Mouse (Mus musculus): Measurements from ENCODE around the gene Rsrc1. TPM values are rescaled to one million over a fixed set of nuclear protein-coding genes. Genes with fewer than 3 reads are reported as not detected.
A peak's percentile ranks its signal among the peaks of the same experiment; 100 is the strongest.

Rsrc1 gene
- polyA plus RNA-seq, 1 experiment from 2014 or later = 48.2 TPM

GRCm38 (mm10) chr3:67352763-67353149, 371.6 kb downstream of the Rsrc1 start:
- Histone ChIP-seq H3K4me1 (no peaks in the 10 kb centered on the region), H3K27ac (no peak overlapping the region), H3K9ac (no peak overlapping the region), H3K9me3 (no peaks in the 10 kb centered on the region), H3K4me2 (replicated peaks) (no peak overlapping the region), H3K27me3 (no peaks in the 10 kb centered on the region), H3K4me3 (no peak overlapping the region), H3K36me3 (no peaks in the 10 kb centered on the region)
- WGBS = 94% methylated on average over 3 of the region's 3 CpGs
- no peak for ATAC-seq (ENCODE audit: insufficient number of reproducible peaks, insufficient read depth, low FRiP score, low TSS enrichment)

GRCm38 (mm10) chr3:67358376-67358775, 377.2 kb downstream of the Rsrc1 start:
- 87% methylated on average over 7 of the region's 7 CpGs for WGBS
- Histone ChIP-seq H3K27me3 (no peaks in the 10 kb centered on the region), H3K4me1 (no peaks in the 10 kb centered on the region), H3K9me3 (no peaks in the 10 kb centered on the region), H3K4me2 (replicated peaks) (no peak overlapping the region), H3K36me3 (no peaks in the 10 kb centered on the region), H3K9ac (no peak overlapping the region), H3K27ac (no peak overlapping the region), H3K4me3 (no peak overlapping the region)
- ATAC-seq (ENCODE audit: insufficient number of reproducible peaks, insufficient read depth, low FRiP score, low TSS enrichment) = no peak

- Histone ChIP-seq H3K9me3 (no peaks in the 10 kb centered on the region), H3K36me3 (no peaks in the 10 kb centered on the region), H3K9ac (no peak overlapping the region), H3K4me2 (replicated peaks) (no peak overlapping the region), H3K27ac (no peak overlapping the region), H3K27me3 (no peaks in the 10 kb centered on the region), H3K4me3 (no peak overlapping the region), H3K4me1 (no peaks in the 10 kb centered on the region)
- no peak for ATAC-seq (ENCODE audit: insufficient number of reproducible peaks, insufficient read depth, low FRiP score, low TSS enrichment)
- WGBS = 78% methylated on average over 4 of the region's 4 CpGs
Observed at GRCm38 (mm10) chr3:67366087-67366892, 385.1 kb downstream of the Rsrc1 start.

GRCm38 (mm10) chr3:67367481-67367880, 386.3 kb downstream of the Rsrc1 start:
- Histone ChIP-seq H3K4me2 (replicated peaks) (no peak overlapping the region), H3K36me3 (no peaks in the 10 kb centered on the region), H3K9me3 (no peaks in the 10 kb centered on the region), H3K9ac (no peak overlapping the region), H3K4me1 (no peaks in the 10 kb centered on the region), H3K27me3 (0 out of 2 replicates have a peak, but pooled peaks cover 2% of the 10 kb centered on the region), H3K4me3 (no peak overlapping the region), H3K27ac (no peak overlapping the region)
- 84% methylated on average over 6 of the region's 6 CpGs for WGBS
- no peak for ATAC-seq (ENCODE audit: insufficient number of reproducible peaks, insufficient read depth, low FRiP score, low TSS enrichment)

- ATAC-seq (ENCODE audit: insufficient number of reproducible peaks, insufficient read depth, low FRiP score, low TSS enrichment) = no peak
- Histone ChIP-seq H3K36me3 (no peaks in the 10 kb centered on the region), H3K9me3 (no peaks in the 10 kb centered on the region), H3K4me2 (replicated peaks) (no peak overlapping the region), H3K4me3 (no peak overlapping the region), H3K4me1 (peaks cover 3% of the 10 kb centered on the region; the same call in 1 of the 2 replicates), H3K27ac (no peak overlapping the region), H3K27me3 (peaks cover 5% of the 10 kb centered on the region; the same call in 1 of the 2 replicates), H3K9ac (no peak overlapping the region)
- WGBS = 82% methylated on average over 5 of the region's 5 CpGs
Observed at GRCm38 (mm10) chr3:67369407-67370079, 388.4 kb downstream of the Rsrc1 start.

GRCm38 (mm10) chr3:67372194-67372593, 391.0 kb downstream of the Rsrc1 start:
- Histone ChIP-seq H3K27me3 (peaks cover 6% of the 10 kb centered on the region; the same call in 1 of the 2 replicates), H3K36me3 (no peaks in the 10 kb centered on the region), H3K9ac (no peak overlapping the region), H3K27ac (no peak overlapping the region), H3K9me3 (no peaks in the 10 kb centered on the region), H3K4me1 (peaks cover 5% of the 10 kb centered on the region; the same call in 1 of the 2 replicates), H3K4me2 (replicated peaks) (no peak overlapping the region), H3K4me3 (no peak overlapping the region)
- ATAC-seq (ENCODE audit: insufficient number of reproducible peaks, insufficient read depth, low FRiP score, low TSS enrichment) = no peak
- WGBS = 71% methylated on average over 4 of the region's 4 CpGs

DNA sequence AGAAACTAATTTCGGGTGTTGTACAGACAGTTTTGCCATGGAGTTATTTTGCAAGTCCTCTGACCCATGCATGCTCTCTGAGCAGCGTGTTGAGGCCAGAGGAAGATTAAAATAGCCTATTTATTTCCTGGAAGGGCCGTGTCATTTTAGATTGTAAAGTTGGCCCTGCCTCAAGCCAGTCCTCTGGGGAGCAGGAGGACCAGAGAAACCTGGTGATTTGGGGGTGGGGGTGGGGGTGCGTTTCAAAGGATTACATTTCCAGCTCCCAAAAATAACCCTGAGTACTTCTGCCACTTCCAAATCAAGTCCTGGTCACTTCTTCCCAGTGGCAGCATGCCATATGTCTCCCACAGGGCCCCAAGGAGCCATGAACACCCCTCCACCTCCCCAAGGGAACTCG, 391.6 kb downstream of the Rsrc1 start:
- no peak overlapping the region for H3K9ac ChIP-seq
- no peak overlapping the region for H3K4me3 ChIP-seq
- H3K4me2 ChIP-seq (replicated peaks) = no peak overlapping the region
- no peak overlapping the region for H3K27ac ChIP-seq
- no peak for ATAC-seq (ENCODE audit: insufficient number of reproducible peaks, insufficient read depth, low FRiP score, low TSS enrichment)
- 57% methylated on average over 5 of the region's 5 CpGs for WGBS
- H3K9me3 ChIP-seq = no peaks in the 10 kb centered on the region
- H3K27me3 ChIP-seq = peaks cover 6% of the 10 kb centered on the region; the same call in 1 of the 2 replicates
- H3K4me1 ChIP-seq = peaks cover 5% of the 10 kb centered on the region; the same call in 1 of the 2 replicates
- H3K36me3 ChIP-seq = no peaks in the 10 kb centered on the region

DNA sequence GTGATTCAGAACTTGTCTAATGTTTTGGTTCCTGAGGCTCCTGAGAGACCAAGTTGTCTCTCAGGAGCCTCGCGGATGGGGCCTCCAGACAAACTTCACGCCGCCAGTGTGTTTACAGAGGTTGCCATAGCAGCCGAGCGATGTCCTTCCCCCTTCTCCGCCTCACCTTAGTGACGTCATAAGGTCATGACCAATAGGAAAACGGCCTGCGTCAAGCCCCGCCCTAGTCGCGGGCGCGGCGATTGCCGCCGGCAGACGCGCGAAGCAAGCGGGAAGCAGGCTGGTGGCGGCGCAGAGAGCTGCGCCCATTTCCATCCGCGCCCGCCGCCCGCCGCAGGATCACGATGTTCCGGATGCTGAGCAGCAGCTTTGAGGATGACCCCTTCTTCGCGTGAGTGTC, 392.7 kb downstream of the Rsrc1 start, which contains the start of gene Mlf1:
Gene Mlf1, plus strand, starts transcription at position 226 of the 400 bp plus-strand sequence.
- Histone ChIP-seq H3K4me3 (peak within 1 kb of the TSS; percentile 54), H3K9ac (peak within 1 kb of the TSS; percentile 54), H3K27ac (no peak within 1 kb of the TSS), H3K4me1 (peaks cover 5% of the 10 kb centered on the region; the same call in 1 of the 2 replicates), H3K36me3 (no peaks in the 10 kb centered on the region), H3K4me2 (replicated peaks) (peak within 1 kb of the TSS; percentile 93), H3K9me3 (no peaks in the 10 kb centered on the region), H3K27me3 (peaks cover 6% of the 10 kb centered on the region; the same call in 1 of the 2 replicates)
- under 1% methylated on average over 35 of the region's 35 CpGs for WGBS
- ATAC-seq (ENCODE audit: insufficient number of reproducible peaks, insufficient read depth, low FRiP score, low TSS enrichment) = peak; percentile 90

GRCm38 (mm10) chr3:67374360-67374778, 393.2 kb downstream of the Rsrc1 start:
- WGBS = 30% methylated on average over 7 of the region's 7 CpGs
- Histone ChIP-seq H3K27me3 (peaks cover 6% of the 10 kb centered on the region; the same call in 1 of the 2 replicates), H3K27ac (no peak overlapping the region), H3K4me1 (peaks cover 5% of the 10 kb centered on the region; the same call in 1 of the 2 replicates), H3K9ac (peak overlapping the region; percentile 54), H3K36me3 (no peaks in the 10 kb centered on the region), H3K4me2 (replicated peaks) (peak overlapping the region; percentile 93), H3K9me3 (no peaks in the 10 kb centered on the region), H3K4me3 (peak overlapping the region; percentile 54)
- 0 out of 2 replicates have a peak, but pooled peaks have one; percentile 60 for ATAC-seq (ENCODE audit: insufficient number of reproducible peaks, insufficient read depth, low FRiP score, low TSS enrichment)

DNA sequence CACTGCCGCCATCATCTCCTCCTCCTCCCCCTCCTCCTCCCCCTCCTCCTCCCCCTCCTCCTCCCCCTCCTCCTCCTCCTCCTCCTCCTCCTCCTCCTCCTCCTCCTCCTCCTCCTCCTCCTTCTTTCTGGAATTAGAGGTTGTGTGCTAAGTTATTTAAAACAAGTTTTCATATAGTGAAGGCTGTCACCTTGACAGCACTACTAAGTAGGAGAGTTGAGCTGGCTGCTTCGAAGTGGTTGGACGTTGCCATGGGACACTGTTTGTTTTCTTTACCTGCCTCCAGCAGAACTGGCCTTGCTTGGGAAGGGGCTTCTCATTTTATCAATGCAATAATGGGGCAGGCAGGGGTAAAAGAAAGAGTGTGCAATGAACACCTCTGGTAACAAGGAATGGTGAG, 393.9 kb downstream of the Rsrc1 start, which contains the start of gene Gm17402:
Gene Gm17402, minus strand, starts transcription at position 101 of the 400 bp plus-strand sequence.
- Histone ChIP-seq H3K27ac (no peak within 1 kb of the TSS), H3K9me3 (no peaks in the 10 kb centered on the region), H3K27me3 (peaks cover 6% of the 10 kb centered on the region; the same call in 1 of the 2 replicates), H3K4me2 (replicated peaks) (peak within 1 kb of the TSS; percentile 93), H3K36me3 (no peaks in the 10 kb centered on the region), H3K4me1 (peaks cover 5% of the 10 kb centered on the region; the same call in 1 of the 2 replicates), H3K9ac (peak within 1 kb of the TSS; percentile 54), H3K4me3 (peak within 1 kb of the TSS; percentile 54)
- 37% methylated on average over 2 of the region's 3 CpGs for WGBS
- ATAC-seq (ENCODE audit: insufficient number of reproducible peaks, insufficient read depth, low FRiP score, low TSS enrichment) = no peak

GRCm38 (mm10) chr3:67378215-67378614, 397.0 kb downstream of the Rsrc1 start:
- Histone ChIP-seq H3K4me3 (no peak overlapping the region), H3K9ac (no peak overlapping the region), H3K4me1 (peaks cover 5% of the 10 kb centered on the region; the same call in 1 of the 2 replicates), H3K4me2 (replicated peaks) (no peak overlapping the region), H3K27me3 (peaks cover 4% of the 10 kb centered on the region; the same call in 1 of the 2 replicates), H3K27ac (no peak overlapping the region), H3K9me3 (no peaks in the 10 kb centered on the region), H3K36me3 (no peaks in the 10 kb centered on the region)
- ATAC-seq (ENCODE audit: insufficient number of reproducible peaks, insufficient read depth, low FRiP score, low TSS enrichment) = no peak
